Mouse (Mus musculus): ENCODE measurements around the gene Fadd. TPM values are rescaled to one million over a fixed set of nuclear protein-coding genes. Genes with fewer than 3 reads are reported as not detected.
A peak's percentile ranks its signal among the peaks of the same experiment; 100 is the strongest.

The Fadd gene
- polyA plus RNA-seq (2016; fragmentation: Nextera tagmentation; extraction: Ambion mirVana) = 11.8 and 12.7 TPM in 2 replicates

GRCm38 (mm10) chr7:144582284-144582980, at the start of gene Fadd:
Gene Fadd (minus strand): TSS chr7:144582463.
- 3% methylated on average over 34 of the region's 34 CpGs for whole genome bisulfite sequencing
- peak; percentile 96 for DNase-seq (ENCODE audit: low spot score)
- peaks cover 11% of the 10 kb centered on the region; the same call in 1 of the 2 replicates for H3K27me3 ChIP-seq (ENCODE audit: insufficient read depth, poor library complexity, severe bottlenecking)

GRCm38 (mm10) chr7:144630622-144631021, 48.4 kb upstream of the Fadd start:
- no peak overlapping the region for H3K4me3 ChIP-seq
- no peak for DNase-seq (ENCODE audit: low spot score)
- WGBS = 85% methylated on average over 3 of the region's 3 CpGs
- no peak overlapping the region for H3K27ac ChIP-seq
- H3K27me3 ChIP-seq (ENCODE audit: insufficient read depth, poor library complexity, severe bottlenecking) = peaks cover 23% of the 10 kb centered on the region
- no peaks in the 10 kb centered on the region; the same call in 1 of the 2 replicates for H3K36me3 ChIP-seq
- H3K9me3 ChIP-seq = no peaks in the 10 kb centered on the region
- peaks cover 23% of the 10 kb centered on the region for H3K4me1 ChIP-seq

More at GRCm38 (mm10) chr7:144582284-144582980, at the start of gene Fadd:
- H3K4me3 ChIP-seq = peak within 1 kb of the TSS; percentile 79
- peaks cover 24% of the 10 kb centered on the region for H3K36me3 ChIP-seq
- H3K27ac ChIP-seq = peak within 1 kb of the TSS; percentile 89
- no peaks in the 10 kb centered on the region for H3K9me3 ChIP-seq
- peaks cover 28% of the 10 kb centered on the region for H3K4me1 ChIP-seq

DNA sequence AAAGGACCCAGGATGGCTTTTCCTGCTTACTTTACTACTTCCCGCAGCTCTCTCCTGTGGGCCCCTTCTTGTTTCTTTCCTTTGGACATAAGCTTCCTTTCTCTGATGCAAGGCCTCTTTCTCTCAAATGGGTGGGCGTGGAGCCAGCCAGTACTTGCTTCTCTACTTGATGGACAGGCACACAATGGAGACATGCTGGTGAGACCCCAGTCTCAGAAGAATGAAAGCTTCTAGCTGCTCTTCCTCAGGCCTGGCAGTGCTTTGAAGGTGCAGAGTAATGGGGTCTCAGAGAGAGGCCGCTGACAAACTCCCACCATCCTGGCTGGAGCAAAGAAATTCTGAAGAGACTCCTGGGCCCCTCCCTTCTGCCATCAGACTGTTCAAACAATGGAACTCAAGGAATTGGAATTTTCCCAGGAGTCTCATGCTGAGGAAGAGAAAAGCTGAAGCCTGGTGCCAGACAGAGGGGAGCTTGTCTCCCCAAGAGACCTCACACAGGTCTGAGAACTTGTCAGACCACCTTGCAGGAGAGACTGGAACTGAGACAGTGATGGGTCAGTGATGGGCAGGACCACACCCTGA, 46.2 kb upstream of the Fadd start:
- H3K4me3 ChIP-seq = no peak overlapping the region
- no peaks in the 10 kb centered on the region; the same call in 1 of the 2 replicates for H3K36me3 ChIP-seq
- H3K27ac ChIP-seq = 0 out of 2 replicates have a peak overlapping the region, but pooled peaks have one; percentile 22
- no peaks in the 10 kb centered on the region for H3K9me3 ChIP-seq
- no peak for DNase-seq (ENCODE audit: low spot score)
- WGBS = 43% methylated on average over 3 of the region's 3 CpGs
- H3K4me1 ChIP-seq = peaks cover 18% of the 10 kb centered on the region
- peaks cover 19% of the 10 kb centered on the region; the same call in 1 of the 2 replicates for H3K27me3 ChIP-seq (ENCODE audit: insufficient read depth, poor library complexity, severe bottlenecking)

- H3K4me3 ChIP-seq = no peak overlapping the region
- no peaks in the 10 kb centered on the region for H3K9me3 ChIP-seq
- no peak for DNase-seq (ENCODE audit: low spot score)
- no peak overlapping the region for H3K27ac ChIP-seq
- H3K27me3 ChIP-seq (ENCODE audit: insufficient read depth, poor library complexity, severe bottlenecking) = peaks cover 21% of the 10 kb centered on the region; the same call in 1 of the 2 replicates
- WGBS = 48% methylated on average over 13 of the region's 13 CpGs
- peaks cover 18% of the 10 kb centered on the region for H3K4me1 ChIP-seq
- H3K36me3 ChIP-seq = peaks cover 2% of the 10 kb centered on the region; the same call in 1 of the 2 replicates
These were observed 45.5 kb upstream of the Fadd start for GRCm38 (mm10) chr7:144627606-144628333.

GRCm38 (mm10) chr7:144626042-144626441, 43.8 kb upstream of the Fadd start:
- H3K4me3 ChIP-seq = no peak overlapping the region
- WGBS = 83% methylated on average over 2 of the region's 2 CpGs
- peaks cover 5% of the 10 kb centered on the region; the same call in 1 of the 2 replicates for H3K36me3 ChIP-seq
- peaks cover 21% of the 10 kb centered on the region; the same call in 1 of the 2 replicates for H3K27me3 ChIP-seq (ENCODE audit: insufficient read depth, poor library complexity, severe bottlenecking)
- DNase-seq (ENCODE audit: low spot score) = no peak
- peaks cover 20% of the 10 kb centered on the region for H3K4me1 ChIP-seq
- H3K27ac ChIP-seq = no peak overlapping the region
- no peaks in the 10 kb centered on the region for H3K9me3 ChIP-seq

DNA sequence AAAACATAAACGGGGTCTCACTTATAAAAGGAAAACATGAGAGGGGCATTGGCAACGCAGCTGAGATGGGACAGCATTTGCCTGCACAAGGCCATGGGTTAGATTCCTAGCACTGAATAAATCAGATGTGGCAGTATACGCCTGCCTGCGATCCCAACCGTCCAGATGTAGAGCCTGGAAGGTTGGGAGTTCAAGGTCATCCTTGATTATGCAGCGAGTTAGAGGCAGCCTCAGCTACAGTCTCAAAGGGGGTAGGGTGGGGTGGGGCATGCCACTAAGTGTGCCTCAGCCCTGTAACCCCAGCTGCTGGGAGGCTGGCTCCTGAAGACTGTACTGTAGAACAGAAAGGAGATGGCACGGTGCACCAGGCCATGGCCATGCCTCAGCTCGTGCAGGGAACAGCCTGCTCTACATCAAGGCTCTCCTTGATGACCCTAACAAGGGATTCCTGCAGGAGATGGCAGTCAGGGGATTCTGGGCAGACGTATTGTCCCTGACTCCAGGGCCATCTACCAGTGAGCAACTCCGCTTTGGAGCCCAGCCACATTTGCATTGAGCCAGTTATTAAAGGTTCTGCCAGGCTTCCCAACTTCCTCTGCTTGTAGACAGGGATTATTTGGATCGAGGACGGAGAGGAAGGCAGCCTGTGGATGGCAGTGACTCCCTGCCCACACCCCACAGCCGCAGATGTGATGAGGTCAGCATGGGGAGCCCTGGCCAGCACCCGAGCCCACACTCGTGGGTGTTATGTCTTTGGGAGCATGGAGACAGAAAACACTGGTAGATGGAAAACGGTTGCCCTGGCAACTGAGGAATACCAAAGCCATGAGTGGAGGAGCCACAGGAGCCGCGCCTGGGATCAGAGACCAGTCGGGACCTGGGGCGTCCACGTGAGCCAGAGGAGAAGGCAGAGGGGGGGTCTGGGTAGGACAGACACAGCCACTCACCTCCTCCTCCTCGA, 38.7 kb upstream of the Fadd start:
- H3K27me3 ChIP-seq (ENCODE audit: insufficient read depth, poor library complexity, severe bottlenecking) = peaks cover 6% of the 10 kb centered on the region; the same call in 1 of the 2 replicates
- H3K4me1 ChIP-seq = peaks cover 9% of the 10 kb centered on the region; the same call in 1 of the 2 replicates
- no peak for DNase-seq (ENCODE audit: low spot score)
- H3K9me3 ChIP-seq = no peaks in the 10 kb centered on the region
- H3K4me3 ChIP-seq = no peak overlapping the region
- no peak overlapping the region for H3K27ac ChIP-seq
- WGBS = 80% methylated on average over 22 of the region's 22 CpGs
- peaks cover 5% of the 10 kb centered on the region; the same call in 1 of the 2 replicates for H3K36me3 ChIP-seq

DNA sequence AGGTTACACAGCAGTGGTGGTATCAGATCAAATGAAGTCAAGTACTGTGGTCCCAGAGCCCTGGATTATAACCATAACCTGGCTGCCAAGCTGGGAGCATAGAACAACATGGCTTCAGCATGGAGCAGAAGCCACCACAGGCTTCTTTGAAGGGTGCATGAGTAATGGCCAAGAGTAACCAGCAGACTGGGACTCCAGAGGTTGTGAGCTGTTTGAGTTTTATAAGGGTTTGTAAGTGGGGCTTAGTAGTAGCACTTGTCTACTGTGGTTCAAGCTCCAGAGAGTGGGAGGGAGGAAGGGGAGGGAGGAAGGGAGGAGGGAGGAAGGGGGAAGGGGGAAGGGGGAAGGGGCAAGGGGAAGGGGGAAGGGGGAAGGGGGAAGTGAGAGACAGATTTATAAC, 38.1 kb upstream of the Fadd start:
- no peak for DNase-seq (ENCODE audit: low spot score)
- peaks cover 15% of the 10 kb centered on the region for H3K4me1 ChIP-seq

GRCm38 (mm10) chr7:144615343-144615742, 33.1 kb upstream of the Fadd start:
- no peaks in the 10 kb centered on the region for H3K9me3 ChIP-seq
- H3K36me3 ChIP-seq = no peaks in the 10 kb centered on the region
- 63% methylated on average over 6 of the region's 6 CpGs for WGBS
- no peak overlapping the region for H3K4me3 ChIP-seq
- peaks cover 8% of the 10 kb centered on the region; the same call in 1 of the 2 replicates for H3K27me3 ChIP-seq (ENCODE audit: insufficient read depth, poor library complexity, severe bottlenecking)
- DNase-seq (ENCODE audit: low spot score) = no peak
- peak overlapping the region; percentile 32; the same call in 1 of the 2 replicates for H3K27ac ChIP-seq
- peaks cover 12% of the 10 kb centered on the region for H3K4me1 ChIP-seq

More for the DNA sequence above, 38.1 kb upstream of the Fadd start:
- Histone ChIP-seq H3K36me3 (peaks cover 5% of the 10 kb centered on the region; the same call in 1 of the 2 replicates), H3K27ac (no peak overlapping the region), H3K9me3 (no peaks in the 10 kb centered on the region), H3K4me3 (no peak overlapping the region), H3K27me3 (ENCODE audit: insufficient read depth, poor library complexity, severe bottlenecking) (peaks cover 5% of the 10 kb centered on the region; the same call in 1 of the 2 replicates)

- 84% methylated on average over 4 of the region's 4 CpGs for WGBS
- Histone ChIP-seq H3K4me3 (no peak overlapping the region), H3K36me3 (no peaks in the 10 kb centered on the region), H3K4me1 (peaks cover 12% of the 10 kb centered on the region), H3K27me3 (ENCODE audit: insufficient read depth, poor library complexity, severe bottlenecking) (peaks cover 8% of the 10 kb centered on the region), H3K9me3 (no peaks in the 10 kb centered on the region), H3K27ac (no peak overlapping the region)
- DNase-seq (ENCODE audit: low spot score) = no peak
These were observed 30.6 kb upstream of the Fadd start for GRCm38 (mm10) chr7:144612829-144613228.

DNA sequence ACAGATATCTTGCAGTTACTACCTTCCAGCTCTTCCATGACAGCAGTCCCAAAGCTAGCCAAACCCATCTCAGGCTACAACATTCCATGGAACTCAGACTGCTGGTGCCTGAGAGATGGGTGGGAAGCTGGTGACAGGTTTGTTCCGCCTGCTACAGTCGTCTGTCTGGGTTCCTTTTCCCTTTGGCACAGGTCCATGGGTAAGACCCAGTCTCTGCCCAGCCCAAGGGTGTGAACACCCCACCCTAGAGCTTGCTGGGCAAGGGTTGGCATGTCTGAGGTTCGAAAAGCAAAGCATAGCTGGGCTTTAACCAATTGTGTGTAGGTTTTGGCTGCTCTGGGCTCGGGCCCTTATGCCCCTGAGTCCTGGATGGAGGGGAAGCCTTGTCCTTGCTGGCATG, 30.1 kb upstream of the Fadd start:
- H3K4me1 ChIP-seq = peaks cover 12% of the 10 kb centered on the region
- H3K27ac ChIP-seq = no peak overlapping the region
- no peak overlapping the region for H3K4me3 ChIP-seq
- no peak for DNase-seq (ENCODE audit: low spot score)
- H3K36me3 ChIP-seq = no peaks in the 10 kb centered on the region
- no peaks in the 10 kb centered on the region for H3K9me3 ChIP-seq
- H3K27me3 ChIP-seq (ENCODE audit: insufficient read depth, poor library complexity, severe bottlenecking) = peaks cover 8% of the 10 kb centered on the region
- 64% methylated on average over 4 of the region's 4 CpGs for WGBS

- Histone ChIP-seq H3K27me3 (ENCODE audit: insufficient read depth, poor library complexity, severe bottlenecking) (peaks cover 8% of the 10 kb centered on the region), H3K27ac (no peak overlapping the region), H3K9me3 (no peaks in the 10 kb centered on the region), H3K4me3 (no peak overlapping the region), H3K36me3 (no peaks in the 10 kb centered on the region), H3K4me1 (peaks cover 12% of the 10 kb centered on the region)
- DNase-seq (ENCODE audit: low spot score) = no peak
- WGBS = 91% methylated on average over 16 of the region's 16 CpGs
These were observed 29.3 kb upstream of the Fadd start for GRCm38 (mm10) chr7:144611595-144611994.

DNA sequence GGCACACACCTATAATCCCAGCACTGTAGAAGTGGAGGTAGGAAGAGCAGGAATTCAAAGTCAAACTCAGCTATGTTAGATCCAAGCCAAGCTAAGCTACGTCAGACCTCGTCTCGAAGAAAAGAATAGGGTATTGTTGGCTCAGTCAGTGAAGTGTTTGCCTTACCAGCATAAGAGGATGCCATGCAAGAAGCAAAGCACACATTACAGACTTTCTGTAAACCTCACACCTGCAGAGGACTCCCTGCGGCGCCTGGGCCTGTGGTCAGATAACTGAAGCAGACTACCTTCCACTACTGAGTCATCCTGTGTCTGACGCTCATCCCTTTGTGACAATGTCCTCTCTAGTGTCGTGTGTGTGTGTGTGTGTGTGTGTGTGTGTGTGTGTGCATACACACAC, 27.3 kb upstream of the Fadd start:
- Histone ChIP-seq H3K9me3 (no peaks in the 10 kb centered on the region), H3K4me3 (no peak overlapping the region), H3K27ac (no peak overlapping the region), H3K36me3 (0 out of 2 replicates have a peak, but pooled peaks cover 2% of the 10 kb centered on the region), H3K4me1 (peaks cover 5% of the 10 kb centered on the region; the same call in 1 of the 2 replicates), H3K27me3 (ENCODE audit: insufficient read depth, poor library complexity, severe bottlenecking) (peaks cover 8% of the 10 kb centered on the region)
- DNase-seq (ENCODE audit: low spot score) = no peak
- WGBS = 81% methylated on average over 7 of the region's 7 CpGs

Measured in heart, embryonic 10.5 days (tissue).